Mouse (Mus musculus) heart, adult 2 months (tissue): ENCODE data around the gene Lama5. TPM values are rescaled to one million over a fixed set of nuclear protein-coding genes. Genes with fewer than 3 reads are reported as not detected.

ENCODE experiments used
- DNase-seq, 2 experiments: peaks; one replicate each; pipeline ENCODE4 v3.0.0; 2021
- H3K27ac ChIP-seq: fragments of 200-600 bp; 2 replicates; pipeline ENCODE4 v1.8.1; 2022
- H3K27me3 ChIP-seq: fragments of 200-500 bp; 2 replicates; pipeline ENCODE4 v1.6.1; 2012; ENCODE audit warnings: mild to moderate bottlenecking, low read length, inconsistent platforms, mixed read lengths; ENCODE audit not compliant: control insufficient read depth, insufficient read depth
- H3K36me3 ChIP-seq: fragments of 200-500 bp; 2 replicates; pipeline ENCODE4 v1.6.1; 2012; ENCODE audit warnings: low read length, inconsistent platforms; ENCODE audit not compliant: control insufficient read depth, insufficient read depth
- H3K4me1 ChIP-seq: fragments of 200-500 bp; 2 replicates; pipeline ENCODE4 v1.6.1; 2011; ENCODE audit warnings: low read length; ENCODE audit not compliant: control insufficient read depth, insufficient read depth
- H3K4me3 ChIP-seq: fragments of 200-600 bp; 2 replicates; pipeline ENCODE4 v1.8.1; 2022
- H3K79me2 ChIP-seq: fragments of 200-500 bp; replicated peaks from 2 replicates; pipeline ENCODE4 v1.6.1; 2012; ENCODE audit warnings: mild to moderate bottlenecking, inconsistent platforms, low read length, moderate library complexity, mixed read lengths; ENCODE audit not compliant: control insufficient read depth, insufficient read depth
- H3K9ac ChIP-seq: fragments of 200-500 bp; 2 replicates; pipeline ENCODE4 v1.6.1; 2012; ENCODE audit warnings: low read depth, mild to moderate bottlenecking, control low read depth, inconsistent platforms, low read length, mixed read lengths
- CTCF ChIP-seq: fragments of 200-600 bp; IDR thresholded peaks from 2 replicates; pipeline ENCODE4 v1.8.1; 2022; ENCODE audit warnings: antibody characterized with exemption, mild to moderate bottlenecking, moderate library complexity
- EP300 ChIP-seq: fragments of 200-500 bp; IDR thresholded peaks from 2 replicates; pipeline ENCODE4 v1.6.1; 2011; ENCODE audit warnings: low read depth, low read length, control low read depth; ENCODE audit not compliant: insufficient read depth
- POLR2A ChIP-seq: fragments of 200-500 bp; IDR thresholded peaks from 2 replicates; pipeline ENCODE4 v1.6.1; 2011; ENCODE audit warnings: mild to moderate bottlenecking, low read depth, low read length, control low read depth; ENCODE audit not compliant: insufficient read depth
- WGBS: fragments of 180-500 bp; shearing (Covaris S2); methylation state at CpG from one replicate; pipeline ENCODE4 v1.1.7; 2018; 5-methylcytosine and 5-hydroxymethylcytosine counted together
- intact Hi-C: fragments of 180-260 bp; cut with DNase I; formaldehyde crosslinking; loops from one replicate; pipeline ENCODE4 v1.15.1; 2025
- polyA plus RNA-seq: library from polyadenylated mRNA; depleted of rRNA; stranded (reverse); fragments of >200 nt; gene quantifications from 2 replicates; pipeline ENCODE4 v1.2.3, GENCODE M21; 2012
- total RNA-seq, 2 experiments: library from RNA; stranded (reverse); gene quantifications; 2 replicates each; pipeline ENCODE4 v1.2.3; 2021

The Lama5 gene
- total and polyA plus RNA-seq, 3 experiments: 66.3 to 104 (median 83.6) TPM

- H3K4me3 ChIP-seq: no peak overlapping the region
- TF ChIP-seq POLR2A: no peak
- no peak for TF ChIP-seq CTCF
- no peak for TF ChIP-seq EP300
- no peak overlapping the region for H3K9ac ChIP-seq
- peaks cover 1% of the 10 kb centered on the region; the same call in 1 of the 2 replicates for H3K4me1 ChIP-seq
- no peaks in the 10 kb centered on the region for H3K27me3 ChIP-seq
- DNase-seq: no peak
- 67% methylated on average over 9 of the region's 9 CpGs for WGBS
- 0 out of 2 replicates have a peak, but pooled peaks cover 3% of the 10 kb centered on the region for H3K36me3 ChIP-seq
- no peaks in the 10 kb centered on the region for H3K79me2 ChIP-seq
- H3K27ac ChIP-seq: no peak overlapping the region
- intact Hi-C loops: no loop called here
Observed at GRCm38 (mm10) chr2:180148551-180148950, 77.1 kb downstream of the Lama5 start.

- no peak for TF ChIP-seq CTCF
- TF ChIP-seq EP300: no peak
- TF ChIP-seq POLR2A: no peak
- peaks cover 1% of the 10 kb centered on the region; the same call in 1 of the 2 replicates for H3K4me1 ChIP-seq
- no peaks in the 10 kb centered on the region for H3K79me2 ChIP-seq
- H3K27me3 ChIP-seq: no peaks in the 10 kb centered on the region
- peak overlapping the region; percentile 34 for H3K27ac ChIP-seq
- peak in 1 of 2 experiments; percentile 20 for DNase-seq
- 54% methylated on average over 6 of the region's 6 CpGs for WGBS
- 0 out of 2 replicates have a peak, but pooled peaks cover 3% of the 10 kb centered on the region for H3K36me3 ChIP-seq
- intact Hi-C loops: no loop called here
- H3K4me3 ChIP-seq: no peak overlapping the region
- H3K9ac ChIP-seq: no peak overlapping the region
Observed at GRCm38 (mm10) chr2:180147379-180147778, 78.3 kb downstream of the Lama5 start.

- H3K4me3 ChIP-seq: no peak overlapping the region
- no peak overlapping the region for H3K9ac ChIP-seq
- TF ChIP-seq CTCF (no peak), EP300 (no peak), POLR2A (no peak)
- WGBS: 78% methylated on average over 2 of the region's 2 CpGs
- no peaks in the 10 kb centered on the region for H3K79me2 ChIP-seq
- H3K27ac ChIP-seq: no peak overlapping the region
- DNase-seq: no peak
- H3K27me3 ChIP-seq: no peaks in the 10 kb centered on the region
- 0 out of 2 replicates have a peak, but pooled peaks cover 3% of the 10 kb centered on the region for H3K36me3 ChIP-seq
- peaks cover 1% of the 10 kb centered on the region; the same call in 1 of the 2 replicates for H3K4me1 ChIP-seq
- intact Hi-C loops: no loop called here
Observed at GRCm38 (mm10) chr2:180146091-180146490, 79.6 kb downstream of the Lama5 start.

GRCm38 (mm10) chr2:180135414-180135813 lies 90.2 kb downstream of the Lama5 start:
- DNase-seq: no peak
- H3K27ac ChIP-seq: no peak overlapping the region
- H3K4me1 ChIP-seq: peaks cover 9% of the 10 kb centered on the region; the same call in 1 of the 2 replicates
- no peaks in the 10 kb centered on the region for H3K27me3 ChIP-seq
- TF ChIP-seq CTCF: no peak
- TF ChIP-seq EP300: no peak
- no peak for TF ChIP-seq POLR2A
- H3K9ac ChIP-seq: no peak overlapping the region
- 73% methylated on average over 5 of the region's 5 CpGs for WGBS
- peaks cover 6% of the 10 kb centered on the region for H3K79me2 ChIP-seq
- H3K36me3 ChIP-seq: peaks cover 3% of the 10 kb centered on the region
- no peak overlapping the region for H3K4me3 ChIP-seq
- intact Hi-C loops: no loop called here

GRCm38 (mm10) chr2:180133911-180134310 lies 91.7 kb downstream of the Lama5 start:
- intact Hi-C loops: no loop called here
- Histone ChIP-seq H3K4me3 (no peak overlapping the region), H3K9ac (no peak overlapping the region), H3K27ac (no peak overlapping the region), H3K79me2 (peaks cover 9% of the 10 kb centered on the region), H3K27me3 (no peaks in the 10 kb centered on the region), H3K36me3 (peaks cover 3% of the 10 kb centered on the region), H3K4me1 (peaks cover 9% of the 10 kb centered on the region; the same call in 1 of the 2 replicates)
- 76% methylated on average over 3 of the region's 3 CpGs for WGBS
- no peak for TF ChIP-seq POLR2A
- no peak for TF ChIP-seq CTCF
- TF ChIP-seq EP300: no peak
- no peak for DNase-seq

- intact Hi-C loops: no loop called here
- H3K4me1 ChIP-seq: peaks cover 9% of the 10 kb centered on the region; the same call in 1 of the 2 replicates
- no peak overlapping the region for H3K4me3 ChIP-seq
- DNase-seq: no peak
- peaks cover 9% of the 10 kb centered on the region for H3K79me2 ChIP-seq
- H3K27ac ChIP-seq: no peak overlapping the region
- H3K36me3 ChIP-seq: peaks cover 3% of the 10 kb centered on the region
- H3K9ac ChIP-seq: no peak overlapping the region
- H3K27me3 ChIP-seq: no peaks in the 10 kb centered on the region
- WGBS: 81% methylated on average over 4 of the region's 4 CpGs
- TF ChIP-seq EP300: no peak
- TF ChIP-seq POLR2A: no peak
- TF ChIP-seq CTCF: no peak
Observed at GRCm38 (mm10) chr2:180133231-180133630, 92.4 kb downstream of the Lama5 start.
